Mouse (Mus musculus) Patski (cell line): ENCODE measurements around the gene Ggt5. TPM values are rescaled to one million over a fixed set of nuclear protein-coding genes. Genes with fewer than 3 reads are reported as not detected.

Experiments used
- ATAC-seq: fragments of 100-300 bp; one replicate; pipeline ENCODE4 v1.8.0; 2021
- CTCF ChIA-PET: fragments of 350-600 bp; sonication (Branson Sonifier 250); formaldehyde crosslinking; loops from one replicate; lab custom pipeline; 2022; ENCODE audit warnings: inconsistent platforms; lab: Charles Lee
- POLR2A ChIA-PET: fragments of 350-600 bp; sonication (Branson Sonifier 250); formaldehyde crosslinking; loops from one replicate; lab custom pipeline; 2022; ENCODE audit warnings: antibody characterized with exemption, inconsistent platforms; lab: Charles Lee
- DNase-seq: peaks from one replicate; pipeline ENCODE4 v3.0.0-alpha.2; 2011; ENCODE audit warnings: low read depth, low spot score
- H3K27me3 ChIP-seq: fragments of 371-371 bp; one replicate; pipeline ENCODE4 v1.5.1; 2021
- CTCF ChIP-seq: fragments of 100-300 bp; IDR thresholded peaks from one replicate; pipeline ENCODE4 v1.5.1; 2021
- in situ Hi-C: fragments of 300-500 bp; cut with MboI; formaldehyde crosslinking; loops from 3 replicates; pipeline ENCODE4 v1.11.1; 2018; ENCODE audit warnings: low pct_unique_long_range_greater_than_20kb, mixed read lengths
- polyA plus RNA-seq: library from polyadenylated mRNA; unstranded; gene quantifications from one replicate; pipeline ENCODE4 v1.2.3, GENCODE M21; 2021

The Ggt5 gene
- polyA plus RNA-seq, 1 experiment from 2014 or later, result not detected

DNA sequence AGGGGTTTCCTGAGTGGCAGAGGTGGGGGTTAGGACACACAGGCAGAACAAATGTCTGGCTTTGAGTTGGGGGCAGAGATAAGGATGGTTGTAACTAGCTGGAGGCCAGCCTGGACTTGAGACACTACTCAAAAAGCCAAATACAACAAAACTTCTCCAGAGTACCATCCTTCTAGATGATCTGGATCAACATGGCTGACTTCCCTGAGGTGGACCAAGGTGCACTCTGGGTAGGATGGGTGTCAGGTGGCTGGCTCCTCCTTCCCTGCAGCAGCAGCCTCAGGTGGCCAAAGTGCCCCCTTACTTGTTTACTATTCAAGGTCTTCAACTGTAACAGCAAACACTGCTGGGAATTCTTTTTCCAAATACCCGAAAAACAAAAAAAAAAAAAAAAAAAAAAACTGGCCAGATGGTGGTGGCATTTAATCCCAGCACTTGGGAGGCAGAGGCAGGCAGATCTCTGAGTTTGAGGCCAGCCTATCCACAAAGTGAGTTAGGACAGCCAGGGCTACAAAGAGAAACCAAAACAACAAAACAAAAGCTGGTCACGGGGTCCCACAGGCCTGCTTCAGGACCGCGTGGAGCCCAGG lies 60.4 kb downstream of the Ggt5 start:
- POLR2A ChIA-PET, result interaction anchor here (0.7 kb wide), 1 partner anchor 12 kb away, joined by 4 read pairs; no protein-coding TSS in a partner anchor
- DNase-seq, result no peak
- CTCF ChIA-PET, result no interaction called here

GRCm38 (mm10) chr10:75650306-75650902 lies 61.3 kb downstream of the Ggt5 start:
- no peak for TF ChIP-seq CTCF
- in situ Hi-C loops, result no loop called here
- ChIA-PET POLR2A (interaction anchor here (0.7 kb wide), 1 partner anchor 11 kb away, joined by 4 read pairs; no protein-coding TSS in a partner anchor), CTCF (no interaction called here)
- no peak for DNase-seq
- H3K27me3 ChIP-seq, result no peaks in the 10 kb centered on the region
- no peak for ATAC-seq

More for the DNA sequence above, 60.4 kb downstream of the Ggt5 start:
- no peak for TF ChIP-seq CTCF
- in situ Hi-C loops, result no loop called here
- ATAC-seq, result no peak
- H3K27me3 ChIP-seq, result no peaks in the 10 kb centered on the region

- TF ChIP-seq CTCF, result no peak
- no peaks in the 10 kb centered on the region for H3K27me3 ChIP-seq
- in situ Hi-C loops, result no loop called here
- no peak for ATAC-seq
- ChIA-PET CTCF (no interaction called here), POLR2A (no interaction called here)
- no peak for DNase-seq
These were observed 62.4 kb downstream of the Ggt5 start for GRCm38 (mm10) chr10:75651381-75652068.

- in situ Hi-C loops, result no loop called here
- TF ChIP-seq CTCF, result no peak
- H3K27me3 ChIP-seq, result no peaks in the 10 kb centered on the region
- no peak for ATAC-seq
- ChIA-PET POLR2A (interaction anchor here (1.2 kb wide), 1 partner anchor 8 kb away, joined by 3 read pairs; no protein-coding TSS in a partner anchor), CTCF (interaction anchor here (2.3 kb wide), 1 partner anchor 18 kb away, joined by 6 read pairs; no protein-coding TSS in a partner anchor)
- no peak for DNase-seq
These were observed 64.9 kb downstream of the Ggt5 start for GRCm38 (mm10) chr10:75654053-75654452.

DNA sequence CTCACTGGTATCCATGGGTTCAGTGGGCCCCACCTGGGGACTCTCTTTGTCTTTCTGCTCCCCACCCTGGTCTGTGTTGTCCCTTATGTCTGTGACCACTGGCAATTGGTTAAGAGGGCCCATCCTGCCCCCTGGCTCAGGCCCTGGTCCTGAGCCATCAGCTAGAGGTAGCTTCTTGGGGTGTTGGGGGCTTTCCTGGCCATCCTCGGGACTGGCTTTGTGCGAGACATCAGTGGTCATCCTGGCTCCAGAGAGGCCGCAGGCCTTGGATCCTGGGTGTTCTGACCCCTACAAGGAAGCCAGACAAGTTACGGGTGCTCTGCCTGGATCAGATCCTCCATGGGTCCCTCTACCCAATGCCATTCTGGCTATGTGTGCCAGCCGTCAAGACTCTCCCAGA lies 68.0 kb downstream of the Ggt5 start:
- POLR2A ChIA-PET, result interaction anchor here (0.8 kb wide), 1 partner anchor 10 kb away, joined by 3 read pairs; no protein-coding TSS in a partner anchor
- ATAC-seq, result no peak
- in situ Hi-C loops, result no loop called here
- TF ChIP-seq CTCF, result no peak
- no peak for DNase-seq
- no peaks in the 10 kb centered on the region for H3K27me3 ChIP-seq
- CTCF ChIA-PET, result no interaction called here

GRCm38 (mm10) chr10:75657772-75658171 lies 68.6 kb downstream of the Ggt5 start:
- H3K27me3 ChIP-seq, result no peaks in the 10 kb centered on the region
- ATAC-seq (no peak), DNase-seq (no peak)
- CTCF ChIA-PET, result no interaction called here
- no peak for TF ChIP-seq CTCF
- POLR2A ChIA-PET, result no interaction called here
- in situ Hi-C loops, result no loop called here

DNA sequence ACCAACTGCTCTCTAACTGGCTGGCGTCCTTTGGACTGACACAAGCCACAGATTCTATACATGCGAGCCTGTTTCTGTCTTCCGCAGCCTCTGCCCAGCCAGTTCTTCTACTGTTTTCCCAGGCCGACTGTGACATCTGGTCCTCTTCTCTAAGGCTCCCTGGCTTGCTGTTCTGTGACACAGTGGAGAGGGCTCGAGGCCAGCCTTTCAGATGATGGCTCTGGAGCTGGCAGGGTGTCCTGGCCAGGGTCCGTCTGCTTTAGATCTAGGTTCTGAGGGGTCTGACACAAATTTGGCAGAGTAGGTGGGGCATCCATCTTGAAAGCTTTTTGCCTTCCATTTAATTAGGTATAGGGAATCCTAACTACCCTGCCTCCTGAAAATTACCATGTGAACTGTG lies 72.2 kb downstream of the Ggt5 start:
- TF ChIP-seq CTCF, result no peak
- H3K27me3 ChIP-seq, result no peaks in the 10 kb centered on the region
- POLR2A ChIA-PET, result interaction anchor here (0.7 to 0.8 kb wide), 2 partner anchors 8 to 12 kb away, joined by 3 to 4 read pairs; no protein-coding TSS in a partner anchor
- DNase-seq, result no peak
- CTCF ChIA-PET, result no interaction called here
- in situ Hi-C loops, result no loop called here
- ATAC-seq, result no peak

DNA sequence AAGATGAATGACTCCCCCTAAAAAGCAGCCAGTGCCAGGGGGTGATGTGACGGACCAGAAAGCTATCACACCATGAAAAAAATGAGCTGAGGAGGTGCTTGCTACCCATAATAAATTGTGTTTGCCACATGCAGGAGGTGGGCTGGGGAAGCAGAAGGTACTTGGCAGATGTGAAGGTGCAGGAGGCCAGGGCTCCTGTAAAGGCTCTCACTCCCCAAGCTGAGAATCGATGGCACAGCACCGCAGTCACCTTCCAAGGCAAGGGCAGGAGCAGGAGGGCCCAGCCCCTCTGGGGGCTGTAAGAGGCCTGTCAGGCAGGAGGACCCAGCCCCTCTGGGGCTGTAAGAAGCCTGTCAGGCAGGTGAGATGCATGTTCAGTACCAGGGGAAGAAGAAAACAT lies 72.7 kb downstream of the Ggt5 start:
- ATAC-seq, result no peak
- CTCF ChIA-PET, result no interaction called here
- in situ Hi-C loops, result no loop called here
- TF ChIP-seq CTCF, result no peak
- H3K27me3 ChIP-seq, result no peaks in the 10 kb centered on the region
- POLR2A ChIA-PET, result interaction anchor here (0.6 to 0.8 kb wide), 2 partner anchors 8 to 112 kb away, joined by 3 read pairs; no protein-coding TSS in a partner anchor
- DNase-seq, result no peak

DNA sequence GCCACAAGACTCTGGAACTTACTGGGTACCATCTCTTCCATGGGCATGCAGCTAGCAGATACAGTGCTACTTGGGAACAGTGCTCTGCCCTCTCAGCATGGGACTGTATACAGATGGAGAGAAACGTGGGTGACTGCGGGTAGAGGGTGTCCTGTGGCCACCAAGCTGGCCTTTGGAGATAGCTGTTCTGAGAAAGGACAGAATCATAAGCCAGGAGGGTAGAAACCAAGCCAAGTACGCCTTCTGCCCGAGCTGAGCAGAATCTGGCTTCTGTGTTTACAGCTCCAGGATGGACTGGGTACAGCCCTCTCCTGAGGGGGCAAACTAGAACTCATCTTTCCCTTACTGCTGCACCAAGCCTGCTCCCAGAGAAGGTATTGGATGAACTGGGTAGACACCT lies 73.4 kb downstream of the Ggt5 start:
- ATAC-seq (no peak), DNase-seq (no peak)
- in situ Hi-C loops, result no loop called here
- CTCF ChIA-PET, result no interaction called here
- no peak for TF ChIP-seq CTCF
- POLR2A ChIA-PET, result interaction anchor here (0.6 kb wide), 1 partner anchor 113 kb away, joined by 3 read pairs; no protein-coding TSS in a partner anchor
- no peaks in the 10 kb centered on the region for H3K27me3 ChIP-seq

DNA sequence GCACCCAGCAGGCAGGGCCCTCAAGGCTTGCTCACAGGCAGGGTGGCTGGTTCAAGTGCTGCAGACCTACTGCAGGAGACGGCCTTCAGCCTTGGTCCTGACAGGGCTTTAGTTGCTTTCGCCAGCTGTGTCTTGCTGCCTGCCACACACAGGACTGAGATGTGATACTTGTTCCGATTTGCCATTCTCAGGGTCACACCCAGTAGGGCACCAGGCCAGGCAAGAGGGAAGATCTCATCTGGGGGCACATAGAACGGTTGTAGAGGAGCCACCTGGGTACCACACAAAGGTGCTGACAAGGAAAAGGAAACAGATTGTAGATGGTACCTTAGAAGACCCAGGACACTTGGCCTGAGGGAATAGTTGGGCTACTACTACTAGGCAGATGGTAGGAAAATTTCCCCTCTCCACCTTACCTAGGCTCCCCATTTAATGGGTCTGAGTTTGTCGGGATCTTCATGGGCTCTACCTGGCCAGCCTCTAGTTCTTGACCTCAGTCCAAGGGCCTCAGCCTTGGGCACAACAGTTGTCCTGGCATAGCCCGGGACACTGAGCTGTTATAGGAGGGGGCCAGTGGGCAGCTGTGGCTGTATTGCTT lies 75.6 kb downstream of the Ggt5 start:
- no peak for DNase-seq
- in situ Hi-C loops, result no loop called here
- no peaks in the 10 kb centered on the region for H3K27me3 ChIP-seq
- CTCF ChIA-PET, result no interaction called here
- TF ChIP-seq CTCF, result no peak
- ATAC-seq, result no peak
- POLR2A ChIA-PET, result no interaction called here
